Mouse (Mus musculus) right cerebral cortex, adult 18-20 months (tissue): ENCODE measurements around the gene Zbtb3.

ENCODE experiments used
- DNase-seq: peaks from one replicate; pipeline ENCODE4 v3.0.0; 2022; ENCODE audit warnings: mixed read lengths

The Zbtb3 gene

DNA sequence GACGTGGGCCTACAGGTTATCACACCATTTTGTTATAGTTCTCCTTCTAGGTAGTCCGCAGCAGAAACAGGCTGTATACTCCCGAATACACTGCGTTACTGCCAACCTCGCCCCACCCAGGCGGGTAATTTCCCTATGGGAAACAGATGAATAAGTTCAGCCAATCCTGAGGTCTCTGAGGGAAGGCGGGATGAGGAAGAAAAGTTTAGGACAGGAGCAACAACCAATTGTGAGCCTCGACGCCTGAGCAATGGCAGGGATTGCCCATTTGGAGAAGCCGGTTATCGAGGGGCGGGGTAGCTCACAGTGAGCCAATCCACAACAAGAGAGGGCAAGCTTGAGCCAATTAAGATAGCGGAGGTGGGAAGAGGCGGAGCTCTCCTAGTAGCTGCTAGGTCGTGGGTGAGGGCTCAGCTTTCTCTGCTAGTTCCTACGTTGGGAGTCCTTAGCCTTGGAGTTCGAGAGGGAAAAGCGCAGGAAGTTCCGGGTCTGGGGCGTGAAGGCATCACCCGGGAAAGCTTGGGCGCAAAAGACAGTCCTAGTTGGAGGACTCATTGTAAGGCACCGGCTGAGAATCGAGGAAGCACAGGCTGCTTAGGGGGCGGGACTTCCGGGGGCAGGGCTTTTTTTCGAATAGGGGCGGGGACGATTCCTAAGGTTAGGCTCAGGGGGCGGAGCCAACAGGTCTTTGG, at the start of gene Zbtb3:
Gene Zbtb3, plus strand, starts transcription at position 426 of the 692 bp plus-strand sequence.
- peak; percentile 98 for DNase-seq

DNA sequence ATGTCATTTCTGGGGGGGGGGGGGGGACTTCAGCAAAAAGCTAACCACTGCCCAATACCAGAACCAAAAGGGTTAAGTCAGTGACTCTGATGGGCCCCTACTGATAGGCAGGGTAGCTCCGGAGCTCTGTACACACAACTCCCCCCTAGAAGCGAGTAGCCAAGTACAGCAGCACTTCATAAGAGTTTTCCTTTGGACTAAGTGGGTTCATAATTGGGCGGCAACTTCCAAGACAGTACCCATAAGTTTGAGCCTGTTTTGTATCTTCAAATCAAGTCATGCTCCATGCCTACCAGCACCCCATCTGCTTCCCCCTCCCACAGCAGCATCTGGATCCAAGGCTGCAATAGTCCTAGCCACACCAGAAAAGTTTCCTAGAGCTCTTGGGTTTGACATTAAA, 46.7 kb upstream of the Zbtb3 start:
- no peak for DNase-seq

DNA sequence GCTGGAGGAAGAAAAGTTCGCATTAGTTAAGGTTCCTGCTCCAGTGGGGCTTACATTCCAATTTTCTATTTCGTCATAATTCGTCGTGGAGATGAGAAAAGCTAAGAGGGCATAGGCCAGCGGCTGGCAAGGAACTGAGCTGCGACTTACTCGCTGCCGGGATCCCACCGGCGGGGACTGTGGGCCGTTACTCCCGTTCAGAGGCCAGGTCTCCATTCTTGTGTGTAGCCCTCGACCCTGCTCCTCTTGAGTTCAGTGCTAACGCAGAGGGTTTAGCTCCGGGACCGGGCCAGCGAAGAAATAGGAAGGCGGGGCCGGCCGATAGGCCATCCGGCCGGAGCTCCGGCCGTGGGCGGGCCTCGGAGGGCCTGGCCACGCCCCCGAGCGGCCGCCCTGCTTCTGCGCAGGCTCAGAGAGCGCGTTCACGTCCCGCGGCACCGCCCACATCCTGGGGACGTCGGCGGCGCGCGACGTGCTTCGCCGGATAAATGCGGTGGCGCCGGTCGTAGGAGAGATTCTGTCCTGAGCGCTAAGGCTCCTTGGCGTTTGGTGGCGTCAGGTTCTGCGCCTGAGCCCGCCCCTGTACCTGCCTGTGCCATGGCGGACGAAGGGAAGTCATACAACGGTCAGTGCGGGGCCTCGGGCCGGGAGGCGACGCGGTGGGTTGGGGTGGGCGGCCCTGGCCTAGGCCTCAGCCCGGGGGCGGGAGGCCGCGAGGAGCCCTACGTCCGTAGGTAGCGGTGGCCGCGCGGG, 45.5 kb upstream of the Zbtb3 start, which contains the start of gene Nxf1:
Gene Nxf1, plus strand, starts transcription at position 439 of the 753 bp plus-strand sequence.
- DNase-seq, result peak; percentile 95

DNA sequence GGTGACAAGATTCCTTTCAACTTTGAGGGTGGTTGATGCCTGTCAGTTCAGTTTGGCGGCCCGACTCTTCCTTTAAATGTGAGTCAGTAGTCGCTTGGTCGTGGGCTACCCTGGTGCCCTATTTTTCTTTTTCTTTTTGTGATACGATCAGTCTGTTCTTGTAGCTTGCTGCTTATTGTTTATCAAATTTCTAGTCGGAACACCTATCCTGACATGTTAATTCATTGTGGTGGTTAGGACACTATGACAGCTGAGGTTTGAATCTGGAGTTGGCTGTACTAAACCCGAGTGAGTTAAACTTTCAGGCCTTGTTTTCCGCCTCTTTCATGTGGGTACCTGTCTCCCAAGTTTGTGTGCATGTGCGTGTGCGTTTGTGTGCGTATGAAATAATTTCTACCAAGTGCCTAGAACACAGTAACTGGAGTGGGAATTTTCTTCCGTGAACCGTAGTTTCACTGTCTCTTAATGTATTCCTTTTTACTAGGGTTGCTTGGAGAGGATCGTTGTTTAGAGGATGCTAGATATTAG, 44.8 kb upstream of the Zbtb3 start:
- no peak for DNase-seq

DNA sequence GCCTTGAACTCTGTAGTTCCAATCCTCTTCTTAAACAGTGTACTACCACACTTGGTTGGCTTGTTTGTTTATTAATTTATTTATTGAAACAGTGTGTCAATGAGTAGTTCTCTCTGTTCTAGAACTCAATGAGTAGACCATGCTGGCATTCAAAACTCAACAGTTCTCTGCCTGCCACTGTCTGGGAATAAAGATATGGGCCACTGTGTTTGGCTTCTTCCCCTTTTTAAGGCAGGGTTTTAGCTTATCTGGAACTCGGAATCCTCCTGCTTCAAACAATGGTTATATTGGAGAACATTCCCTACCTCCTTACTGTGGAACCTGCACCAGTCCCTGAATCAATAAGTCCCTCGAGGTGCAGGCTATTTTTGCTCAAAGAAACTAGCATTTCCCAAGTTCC, 43.5 kb upstream of the Zbtb3 start:
- DNase-seq, result no peak

DNA sequence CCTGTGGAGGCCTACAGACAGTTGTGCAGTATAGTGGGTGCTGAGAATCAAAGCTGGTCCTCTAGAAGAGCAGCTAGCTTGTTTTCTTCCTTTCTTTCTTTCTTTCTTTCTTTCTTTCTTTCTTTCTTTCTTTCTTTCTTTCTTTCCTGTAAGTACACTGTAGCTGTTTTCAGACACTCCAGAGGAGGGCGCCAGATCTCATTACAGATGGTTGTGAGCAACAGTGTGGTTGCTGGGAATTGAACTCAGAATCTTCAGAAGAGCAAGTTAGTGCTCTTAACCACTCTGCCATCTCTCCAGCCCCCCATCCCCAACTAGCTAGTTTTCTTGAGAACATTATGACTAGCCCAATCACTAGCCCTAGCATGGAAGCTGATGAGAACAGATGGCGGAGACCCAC, 41.6 kb upstream of the Zbtb3 start:
- no peak for DNase-seq

DNA sequence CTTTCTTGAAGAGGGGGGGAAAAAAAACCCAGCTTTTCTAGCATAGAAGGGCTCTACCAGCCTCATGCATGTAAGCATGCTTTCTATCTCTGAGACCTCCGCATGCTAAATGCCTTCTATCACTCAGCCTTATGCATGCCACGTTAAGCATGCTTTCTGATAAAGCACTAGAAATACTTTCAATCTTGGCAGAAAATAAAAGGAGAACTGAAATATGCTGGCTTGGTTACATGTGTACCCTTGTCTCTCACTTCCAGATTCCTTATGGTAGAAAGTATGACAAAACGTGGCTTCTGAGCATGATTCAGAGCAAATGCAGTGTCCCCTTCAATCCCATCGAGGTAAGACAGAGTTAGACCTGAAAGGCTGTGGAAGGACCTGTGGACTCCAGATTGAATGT, 39.1 kb upstream of the Zbtb3 start:
- DNase-seq, result no peak

DNA sequence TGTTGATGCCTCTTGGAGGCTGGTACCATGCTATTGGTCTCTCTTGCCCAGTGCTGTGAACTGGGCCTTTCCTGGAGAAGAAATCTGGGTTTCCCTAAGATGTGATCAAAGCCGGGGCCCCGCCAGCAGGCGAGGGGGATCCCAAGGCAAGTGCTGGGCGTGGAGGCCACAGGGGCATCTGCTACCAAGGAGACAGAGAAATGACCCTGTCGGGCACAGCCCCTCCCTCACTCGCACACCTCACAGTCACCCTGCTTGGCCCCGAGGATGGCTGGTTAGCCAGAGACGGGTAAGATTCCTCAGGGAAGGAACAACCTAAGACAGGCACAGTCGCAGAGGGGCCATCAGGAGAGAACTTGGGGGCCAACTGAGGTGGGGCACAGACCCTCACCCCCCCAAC, 36.8 kb upstream of the Zbtb3 start:
- DNase-seq, result no peak

DNA sequence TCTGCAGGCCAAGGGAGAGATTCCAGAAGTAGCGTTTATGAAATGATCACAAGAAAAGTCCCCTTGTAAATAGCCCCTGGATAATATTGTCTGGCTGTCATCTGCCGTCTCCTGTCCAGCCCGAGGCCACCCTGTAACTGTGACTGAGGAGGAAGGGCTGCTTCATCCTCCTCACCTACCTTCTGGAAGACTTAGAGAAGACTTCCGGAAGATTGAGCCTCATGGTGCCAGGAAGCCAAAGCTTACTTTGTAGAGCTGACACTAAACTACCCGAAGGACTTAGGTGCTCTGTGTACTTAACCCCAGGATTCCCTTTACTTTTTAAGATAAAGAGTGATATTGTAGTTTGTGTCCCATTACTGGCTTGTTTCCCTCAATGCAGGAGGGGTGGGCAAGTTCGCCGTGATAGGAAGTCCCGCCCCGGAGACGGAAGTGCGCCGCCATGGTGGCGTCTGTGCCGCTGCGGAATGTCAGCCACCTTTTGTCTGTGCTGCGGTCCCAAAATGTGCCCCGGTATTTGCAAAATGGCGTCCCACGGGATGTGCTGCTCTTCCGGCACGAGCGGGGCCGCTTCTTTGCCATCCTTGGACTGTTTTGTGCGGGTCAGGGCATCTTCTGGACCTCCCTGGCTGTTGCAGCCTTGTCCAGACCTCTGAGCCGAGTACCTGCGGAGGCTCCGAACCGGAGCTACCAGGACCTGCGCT, 31.6 kb upstream of the Zbtb3 start, which contains the start of gene Tmem223:
Gene Tmem223, plus strand, starts transcription at position 430 of the 704 bp plus-strand sequence.
- peak; percentile 83 for DNase-seq

DNA sequence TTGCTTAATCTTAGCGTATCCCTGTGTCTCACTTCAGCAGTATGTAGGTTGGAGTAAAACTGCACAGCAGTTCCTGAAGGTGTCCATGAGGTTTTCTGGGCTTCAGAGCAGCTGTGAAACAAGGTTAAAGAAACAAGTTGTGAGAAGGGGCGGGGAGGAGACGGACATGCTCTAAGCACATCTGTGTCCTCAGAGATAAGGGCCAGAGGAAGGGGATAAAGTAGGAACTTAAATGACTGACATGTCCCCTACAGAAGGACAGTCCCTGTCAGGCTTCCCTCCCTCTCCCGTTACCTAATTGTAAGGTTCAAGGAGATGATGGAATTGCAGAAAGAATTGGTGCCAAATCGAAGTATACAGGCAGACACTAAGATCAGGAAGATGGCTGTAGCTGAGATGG, 29.4 kb upstream of the Zbtb3 start:
- DNase-seq, result no peak

DNA sequence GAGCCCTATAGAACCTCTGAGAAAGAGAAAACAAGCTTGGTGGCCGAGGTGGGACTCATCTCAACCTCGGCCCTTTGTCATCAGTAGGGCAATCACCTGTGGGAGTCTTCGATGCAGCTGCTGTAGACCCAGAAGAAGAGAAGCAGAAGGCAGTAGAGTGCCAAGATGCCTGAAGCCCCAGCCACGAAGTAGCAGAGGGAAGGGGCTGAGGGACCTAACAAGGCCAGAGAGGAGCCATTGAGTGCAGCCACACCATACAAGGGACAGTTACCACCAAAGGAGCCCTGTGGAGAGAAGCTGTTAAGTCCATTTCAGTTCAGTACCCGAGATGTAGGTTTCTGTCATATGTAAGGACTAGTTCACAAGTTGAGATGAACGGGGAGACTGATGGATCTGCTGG, 28.9 kb upstream of the Zbtb3 start:
- DNase-seq, result no peak

DNA sequence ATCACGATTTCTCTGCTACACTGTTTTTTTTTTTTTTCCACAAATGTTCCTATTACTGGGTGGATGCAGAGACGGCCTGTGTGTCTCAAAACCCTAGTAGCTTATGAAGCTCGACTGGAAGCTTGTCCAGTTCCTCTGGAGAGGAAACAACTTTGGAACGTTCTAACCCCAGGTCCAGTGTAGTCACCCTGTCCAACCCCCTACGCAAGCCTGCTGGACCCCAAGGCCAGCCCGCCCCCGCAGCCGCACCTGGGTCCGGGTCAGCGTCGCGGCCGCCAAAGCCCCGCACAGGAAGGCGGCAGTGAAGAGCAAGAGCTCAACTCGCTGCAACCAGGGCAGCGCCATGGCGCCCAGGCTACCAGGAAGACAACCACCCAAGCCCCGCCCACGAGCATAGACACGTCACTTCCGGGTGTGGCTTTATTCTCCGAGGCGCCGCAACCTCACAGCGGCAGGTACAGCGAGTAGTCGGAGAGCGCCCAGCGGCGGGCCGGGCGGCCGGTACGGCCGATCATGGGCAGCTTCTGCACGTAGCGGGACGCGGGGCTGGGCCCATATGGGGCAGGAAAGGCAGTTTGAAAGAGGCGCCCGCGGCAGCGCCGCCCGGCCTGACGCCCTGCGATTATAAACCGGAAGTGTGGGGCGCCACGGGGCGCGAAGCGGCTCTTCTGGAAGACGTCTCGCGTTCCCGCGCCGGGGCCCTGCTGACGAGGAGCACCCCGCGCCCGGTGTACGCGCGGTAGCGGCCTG, 28.1 kb upstream of the Zbtb3 start, which contains the start of gene Tmem179b:
Gene Tmem179b, minus strand, starts transcription at position 382 of the 750 bp plus-strand sequence.
- DNase-seq, result peak; percentile 97

DNA sequence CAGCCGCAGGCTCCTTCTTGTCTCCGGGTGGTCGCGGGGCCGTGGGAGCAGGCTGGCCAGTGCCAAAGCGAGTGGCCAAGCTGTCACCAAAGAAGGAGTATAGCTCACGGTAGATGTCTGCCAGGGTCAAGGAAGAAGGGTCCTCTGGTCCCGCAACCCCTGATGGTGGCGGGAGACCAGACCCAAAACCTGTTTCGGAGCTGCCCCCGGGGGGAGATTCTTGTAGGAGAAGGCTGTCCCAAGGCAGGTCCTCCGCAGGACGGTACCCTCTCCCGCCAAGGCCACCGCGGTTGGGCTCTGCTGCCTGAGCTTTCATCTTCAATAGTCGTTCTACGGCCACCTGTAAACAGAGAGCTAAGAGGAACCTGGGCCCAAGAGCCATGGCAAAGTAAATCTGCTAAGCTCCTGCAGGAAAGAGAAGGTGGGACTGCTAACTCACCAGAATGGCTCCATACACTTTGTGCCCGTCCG, 27.4 kb upstream of the Zbtb3 start:
- no peak for DNase-seq

DNA sequence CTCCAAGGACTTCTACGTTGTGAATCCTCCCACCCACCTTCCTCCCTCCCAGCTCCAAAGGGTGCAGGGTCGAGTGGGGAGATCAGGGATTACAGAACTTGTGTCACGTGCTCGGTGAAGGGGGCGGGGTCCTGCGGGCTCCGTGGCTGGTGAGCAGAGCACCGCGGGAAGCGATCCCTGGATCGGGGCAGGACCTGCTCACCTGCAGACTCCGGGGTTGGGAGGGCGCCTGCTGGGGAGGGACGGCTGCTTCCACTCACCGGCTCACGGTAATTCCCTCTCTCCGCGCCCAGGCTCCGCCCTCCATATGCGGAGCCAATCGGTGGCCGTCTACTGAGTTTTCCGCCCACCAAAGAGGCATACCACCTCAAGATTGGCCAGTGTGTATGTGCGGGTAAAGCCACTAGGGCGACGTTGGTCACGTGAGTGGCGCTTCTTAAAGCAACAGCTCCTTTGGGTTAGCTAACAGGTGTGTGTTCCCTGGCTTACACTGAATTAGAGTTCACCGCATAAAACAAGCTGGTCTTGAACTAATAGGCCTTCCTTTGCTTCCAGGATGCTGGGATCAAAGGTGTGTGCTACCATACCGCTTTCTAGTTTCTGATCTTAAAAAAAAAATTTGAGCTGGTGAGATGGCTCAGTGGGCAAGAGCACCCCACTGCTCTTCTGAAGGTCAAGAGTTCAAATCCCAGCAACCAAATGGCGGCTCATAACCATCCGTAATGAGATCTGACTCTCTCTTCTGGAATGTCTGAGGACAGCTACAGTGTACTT, 16.2 kb upstream of the Zbtb3 start, which contains the start of gene Taf6l:
Gene Taf6l, minus strand, starts transcription at position 410 of the 774 bp plus-strand sequence.
- peak; percentile 96 for DNase-seq

DNA sequence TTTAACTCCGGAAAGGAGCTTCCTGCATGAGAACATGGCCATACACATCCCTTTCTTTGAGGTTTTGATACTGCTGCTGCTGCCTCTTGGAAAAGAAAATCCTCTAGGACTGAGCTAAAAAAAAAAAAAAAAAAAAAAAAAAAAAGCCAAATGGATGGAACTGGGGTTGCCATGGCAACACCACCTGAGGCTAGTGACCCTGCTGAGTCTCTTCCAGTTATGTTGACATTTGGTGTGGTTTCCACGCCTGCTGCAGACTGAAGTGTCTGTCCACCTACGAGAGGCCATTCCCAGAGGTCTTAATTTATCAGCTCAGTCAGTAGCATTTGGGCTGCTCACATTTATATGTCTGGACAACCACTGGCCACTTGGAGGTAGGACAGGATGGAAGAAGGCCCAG, 13.8 kb upstream of the Zbtb3 start:
- DNase-seq, result no peak

DNA sequence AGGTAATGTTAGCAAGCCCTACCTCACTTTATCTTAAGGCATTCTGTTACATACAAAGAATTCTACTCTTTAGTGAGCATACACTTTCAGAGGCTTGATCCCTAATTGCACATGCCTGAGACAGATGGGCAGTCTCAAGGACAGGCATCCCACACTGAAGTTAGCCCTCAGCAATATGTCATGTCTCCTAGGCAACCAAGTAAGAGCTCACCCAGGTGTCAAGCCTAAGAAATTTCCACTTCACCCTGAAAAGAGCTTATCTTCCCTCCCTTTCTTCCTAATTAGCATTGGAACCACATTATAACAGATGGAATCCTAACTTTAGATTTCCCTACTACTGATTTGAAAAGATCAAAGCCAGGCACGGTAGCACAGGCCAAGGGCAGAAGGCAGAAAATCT, 13.2 kb upstream of the Zbtb3 start:
- peak; percentile 19 for DNase-seq

DNA sequence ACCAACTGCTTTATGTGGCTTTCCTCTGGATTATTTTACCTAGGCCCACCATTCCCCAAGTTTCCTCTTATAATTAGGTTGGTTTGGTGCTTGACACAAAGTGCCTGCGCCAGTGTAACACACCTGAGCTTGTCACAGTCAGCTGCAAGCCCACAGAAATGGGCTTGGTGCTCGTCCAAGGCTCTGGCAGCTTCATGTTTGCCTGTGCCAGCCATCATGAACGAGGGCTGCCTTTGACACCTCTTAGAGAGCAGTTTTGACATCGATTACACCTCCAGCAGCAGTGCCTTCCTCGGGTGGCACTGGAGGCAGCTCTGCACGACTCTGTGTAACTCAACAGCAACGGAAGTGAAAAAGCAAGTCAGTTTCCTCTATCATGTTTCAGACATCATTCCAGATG, 12.2 kb upstream of the Zbtb3 start:
- peak; percentile 33 for DNase-seq

DNA sequence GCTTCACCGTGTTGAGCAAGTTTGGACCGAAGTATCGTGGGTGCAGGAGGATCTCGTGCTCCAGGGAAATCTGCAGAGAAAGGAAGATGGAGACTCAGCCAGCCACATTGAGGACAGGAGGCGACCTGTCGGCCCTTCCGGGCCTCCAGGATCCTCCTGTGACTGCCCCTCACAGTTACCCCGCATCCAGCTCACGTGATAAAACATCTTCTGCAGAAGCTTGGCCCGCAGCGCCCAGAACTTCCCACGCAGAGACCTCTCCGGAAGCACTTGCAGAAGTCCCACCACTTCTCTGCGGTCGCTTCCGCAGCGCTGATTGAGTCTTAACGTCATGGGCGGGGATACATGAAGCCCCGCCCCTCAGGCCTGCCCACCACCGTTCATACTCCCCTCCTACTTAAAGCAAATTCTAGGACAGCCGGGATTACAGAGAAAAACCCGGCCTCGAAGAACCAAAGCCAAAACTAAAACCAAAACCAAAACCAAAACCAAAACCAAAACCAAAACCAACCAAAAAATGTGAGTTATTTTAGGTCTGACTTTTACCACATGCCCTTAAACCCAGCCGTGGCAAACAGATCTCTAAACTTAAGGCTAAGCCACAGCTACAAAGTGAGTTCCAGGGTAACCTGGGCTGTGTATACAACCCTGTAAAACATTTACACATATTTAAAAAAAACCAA, 4.0 kb upstream of the Zbtb3 start, which contains the start of gene Polr2g:
Gene Polr2g, minus strand, starts transcription at position 314 of the 683 bp plus-strand sequence.
- peak; percentile 93 for DNase-seq

DNA sequence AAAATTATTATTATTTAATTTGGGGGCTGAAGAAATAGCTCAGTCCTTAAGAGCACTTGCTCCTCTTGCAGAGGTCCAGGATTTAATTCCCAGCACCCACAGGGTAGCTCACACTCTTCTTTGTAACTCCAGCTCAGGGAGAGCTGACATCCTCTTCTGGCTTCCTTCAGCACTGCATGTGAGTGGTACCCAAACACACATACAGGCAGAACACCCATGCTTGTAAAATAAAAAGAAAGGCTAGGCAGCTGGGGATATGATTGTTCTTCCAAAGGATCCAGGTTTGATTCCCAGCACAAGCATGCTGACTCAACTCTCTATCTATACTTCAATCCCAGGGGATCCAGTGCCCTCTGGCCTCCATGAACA, 3.4 kb upstream of the Zbtb3 start:
- DNase-seq, result no peak

DNA sequence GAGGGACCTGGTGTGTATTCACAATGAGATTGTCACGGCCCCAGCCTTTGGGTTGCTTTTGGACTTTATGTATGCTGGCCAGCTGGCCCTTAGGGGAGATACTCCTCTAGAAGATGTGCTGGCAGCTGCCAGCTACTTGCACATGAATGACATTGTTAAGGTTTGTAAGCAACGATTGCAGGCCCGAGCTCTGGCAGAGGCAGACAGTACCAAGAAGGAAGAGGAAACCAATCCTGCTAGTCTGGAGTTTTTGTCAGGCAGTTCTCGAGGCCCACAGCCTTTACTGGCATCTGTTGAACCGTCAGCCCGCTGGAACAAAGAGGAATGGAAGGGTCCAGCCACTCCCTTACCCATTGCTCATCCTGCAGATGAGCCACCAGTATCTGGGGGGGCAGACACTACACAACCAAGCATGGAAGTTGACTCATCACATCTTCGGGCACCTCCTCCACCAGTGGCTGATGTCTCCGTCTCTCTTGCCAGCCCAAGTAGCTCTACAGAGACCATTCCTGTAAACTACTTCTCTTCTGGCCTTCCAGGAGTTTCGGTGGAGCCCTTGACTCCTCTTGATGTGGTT, 937 bp downstream of the Zbtb3 start:
- DNase-seq, result no peak
